Mouse (Mus musculus): ENCODE data around the gene Dnah9. TPM values are rescaled to one million over a fixed set of nuclear protein-coding genes. Genes with fewer than 3 reads are reported as not detected.
A peak's percentile ranks its signal among the peaks of the same experiment; 100 is the strongest.

Gene Dnah9
- total RNA-seq, 2 experiments from 2014 or later, result 2.1 to 2.3 TPM

DNA sequence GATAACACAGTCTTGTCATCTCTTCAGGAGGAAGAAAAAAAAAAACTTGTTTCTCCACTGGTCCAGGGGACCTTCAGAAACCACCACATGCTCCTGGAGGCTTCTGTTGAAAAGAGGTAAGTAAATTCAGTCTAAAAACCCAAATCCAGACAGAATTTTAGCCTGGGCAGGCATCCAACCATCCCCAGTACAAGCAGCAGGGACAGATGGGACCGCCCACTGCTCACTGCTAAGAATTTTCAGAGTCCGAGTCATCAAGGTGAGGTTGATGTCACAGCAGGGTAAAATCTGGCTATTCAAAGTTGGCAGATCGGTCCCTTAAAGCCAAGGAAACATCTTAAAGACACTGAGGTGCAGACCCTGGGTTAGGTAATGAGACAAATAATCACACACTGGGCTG is 366.5 kb downstream of the Dnah9 start:
- peak; percentile 88 to 90 for DNase-seq (ENCODE audit: low spot score in 2 of 2)

GRCm38 (mm10) chr11:65795896-65796295 is 372.5 kb downstream of the Dnah9 start:
- DNase-seq (ENCODE audit: low spot score in 2 of 2), result no peak

DNA sequence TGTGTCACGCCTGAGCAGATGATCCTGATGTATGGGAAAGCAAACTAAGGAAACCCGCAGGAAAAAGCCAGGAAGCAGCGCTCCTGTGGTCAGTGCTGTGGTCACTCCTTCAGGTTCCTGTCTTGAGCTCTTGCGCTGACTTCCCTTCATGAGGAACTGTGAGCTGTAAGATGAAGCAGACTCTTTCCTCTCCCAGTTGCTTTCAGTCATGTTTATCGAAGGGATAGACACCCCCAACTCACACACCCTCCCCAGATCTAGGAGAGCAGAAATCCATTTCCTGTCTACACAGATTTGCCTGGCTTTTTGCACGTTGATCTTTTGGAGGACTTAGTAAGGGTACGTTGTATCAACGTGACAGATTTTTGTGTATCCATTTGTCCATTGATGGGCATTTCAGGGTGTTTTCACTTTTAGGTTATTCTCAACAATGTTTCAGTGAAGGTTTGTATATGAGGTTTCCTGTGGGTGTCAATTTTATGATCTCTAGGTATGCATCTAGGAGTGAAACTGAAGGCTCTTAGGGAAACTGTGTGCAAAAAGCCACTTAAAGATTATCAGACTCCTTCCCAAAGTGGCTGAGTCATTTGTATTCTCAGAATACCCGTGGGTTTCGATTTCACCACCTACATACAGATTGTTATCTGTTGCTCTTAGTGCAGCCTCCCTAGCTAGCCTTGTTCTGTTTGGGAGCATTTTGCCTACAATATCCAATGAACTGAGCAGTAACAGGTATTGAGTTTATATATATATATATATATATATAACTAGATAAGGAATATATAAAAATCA is 373.7 kb downstream of the Dnah9 start:
- no peak for DNase-seq (ENCODE audit: low spot score in 2 of 2)

DNA sequence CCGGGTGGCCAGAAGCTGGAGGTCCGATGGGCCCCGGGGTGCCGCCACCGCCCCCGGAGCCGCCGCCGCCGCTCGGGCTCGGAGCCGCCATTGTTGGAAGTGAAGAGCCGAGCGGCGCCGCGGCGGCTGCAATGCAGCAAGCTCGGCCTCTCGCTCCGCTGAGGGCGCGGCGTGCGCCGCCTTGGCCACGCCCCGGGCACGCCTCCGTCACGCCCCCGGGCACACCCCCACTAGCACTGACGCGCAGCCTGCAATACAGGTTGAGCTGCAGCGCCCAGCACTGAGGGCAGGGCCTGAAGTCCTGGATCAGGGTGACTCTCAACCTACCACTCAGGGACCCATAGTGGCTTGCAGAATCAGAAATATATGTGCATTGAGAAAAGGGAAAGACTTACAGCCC is 380.2 kb downstream of the Dnah9 start, which contains the start of gene Map2k4:
Gene Map2k4 (minus strand): TSS at position 144 of the 400 bp plus-strand sequence.
- peak; percentile 91 to 95 for DNase-seq (ENCODE audit: low spot score in 2 of 2)

- peak in 1 of 2 experiments; percentile 11 for DNase-seq (ENCODE audit: low spot score in 2 of 2)
Observed at GRCm38 (mm10) chr11:65787421-65788151, 380.8 kb downstream of the Dnah9 start.

DNA sequence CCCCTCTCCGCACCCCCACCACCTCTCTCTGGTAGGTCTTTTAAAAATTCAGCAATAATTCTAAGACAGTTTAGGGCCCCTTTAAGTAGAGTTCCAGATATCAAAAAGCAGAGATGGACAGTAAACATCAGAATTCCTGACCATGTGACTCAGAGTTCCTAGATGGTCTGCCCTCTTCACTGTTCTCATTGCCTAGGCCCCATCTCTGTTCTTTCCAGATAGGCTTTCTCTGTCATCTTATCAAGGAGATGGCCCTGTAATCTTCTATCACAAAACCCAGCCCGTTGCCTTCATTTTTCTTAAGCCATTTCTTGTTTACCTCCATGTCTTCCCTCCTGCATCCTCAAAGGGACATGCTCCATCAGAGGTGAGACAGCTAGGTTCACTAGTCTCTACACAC is 382.2 kb downstream of the Dnah9 start:
- no peak for DNase-seq (ENCODE audit: low spot score in 2 of 2)

DNA sequence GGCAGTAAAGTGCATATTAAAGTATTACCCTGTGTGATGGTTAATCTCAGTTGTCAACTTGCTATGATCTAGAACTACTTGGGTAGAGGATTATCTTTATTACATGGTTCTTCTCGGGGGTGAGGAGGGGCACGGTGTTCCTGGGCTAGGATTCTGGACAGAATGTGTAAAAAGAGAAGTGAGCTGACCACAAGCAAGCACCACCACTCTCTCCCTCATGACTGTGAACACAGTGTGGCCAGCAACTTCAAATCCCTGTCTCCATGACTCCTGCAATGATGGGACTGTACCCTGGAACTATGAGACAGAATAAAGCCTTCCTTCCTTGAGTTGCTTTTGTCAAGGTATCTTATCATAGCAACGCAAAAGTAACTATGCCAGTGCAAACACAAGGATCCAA is 386.8 kb downstream of the Dnah9 start:
- DNase-seq (ENCODE audit: low spot score in 2 of 2), result no peak
